Mouse (Mus musculus) kidney, adult 11 months (tissue): ENCODE data around the gene Grb10.

Source experiments
- DNase-seq: peaks from one replicate; pipeline ENCODE4 v3.0.0; 2022

Grb10 gene

DNA sequence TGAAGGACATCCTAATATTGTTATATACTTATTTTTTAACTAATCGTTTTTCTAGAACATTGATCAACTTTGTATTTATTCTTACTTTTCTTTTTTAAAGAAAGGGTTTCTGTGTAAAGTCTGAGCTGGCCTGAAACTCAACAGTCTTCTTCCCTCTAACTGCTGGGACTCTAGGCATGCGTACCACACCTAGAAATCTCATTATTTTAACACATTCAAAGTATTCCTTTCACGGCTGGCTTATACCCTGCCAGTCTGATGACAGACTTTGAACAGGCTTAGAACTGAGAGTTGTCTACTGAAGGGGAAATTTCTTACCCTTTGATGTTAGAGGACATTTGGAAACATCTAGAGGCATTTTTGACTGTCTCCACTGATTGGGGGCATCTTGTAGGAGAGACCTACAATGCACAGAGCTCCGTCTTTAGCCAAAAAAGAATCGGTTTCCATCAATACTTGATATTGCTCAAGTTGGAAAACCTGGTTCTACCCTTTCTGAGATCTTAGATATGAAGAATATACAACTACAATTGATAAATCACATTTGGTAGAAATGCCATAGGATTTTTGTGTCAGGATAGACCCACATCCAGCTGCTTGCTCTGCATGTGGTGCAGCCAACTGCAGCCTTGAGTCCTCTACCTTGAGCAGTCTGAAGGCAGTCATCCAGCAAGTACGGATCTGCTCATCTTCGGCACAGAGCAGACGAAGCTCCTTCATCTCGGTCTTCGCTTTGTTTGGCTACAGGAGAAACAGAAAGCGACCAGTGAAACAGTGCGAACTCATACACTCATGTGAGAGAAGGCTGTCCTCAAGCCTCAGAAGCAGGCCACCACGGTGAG is 95.0 kb downstream of the Grb10 start:
- no peak for DNase-seq

DNA sequence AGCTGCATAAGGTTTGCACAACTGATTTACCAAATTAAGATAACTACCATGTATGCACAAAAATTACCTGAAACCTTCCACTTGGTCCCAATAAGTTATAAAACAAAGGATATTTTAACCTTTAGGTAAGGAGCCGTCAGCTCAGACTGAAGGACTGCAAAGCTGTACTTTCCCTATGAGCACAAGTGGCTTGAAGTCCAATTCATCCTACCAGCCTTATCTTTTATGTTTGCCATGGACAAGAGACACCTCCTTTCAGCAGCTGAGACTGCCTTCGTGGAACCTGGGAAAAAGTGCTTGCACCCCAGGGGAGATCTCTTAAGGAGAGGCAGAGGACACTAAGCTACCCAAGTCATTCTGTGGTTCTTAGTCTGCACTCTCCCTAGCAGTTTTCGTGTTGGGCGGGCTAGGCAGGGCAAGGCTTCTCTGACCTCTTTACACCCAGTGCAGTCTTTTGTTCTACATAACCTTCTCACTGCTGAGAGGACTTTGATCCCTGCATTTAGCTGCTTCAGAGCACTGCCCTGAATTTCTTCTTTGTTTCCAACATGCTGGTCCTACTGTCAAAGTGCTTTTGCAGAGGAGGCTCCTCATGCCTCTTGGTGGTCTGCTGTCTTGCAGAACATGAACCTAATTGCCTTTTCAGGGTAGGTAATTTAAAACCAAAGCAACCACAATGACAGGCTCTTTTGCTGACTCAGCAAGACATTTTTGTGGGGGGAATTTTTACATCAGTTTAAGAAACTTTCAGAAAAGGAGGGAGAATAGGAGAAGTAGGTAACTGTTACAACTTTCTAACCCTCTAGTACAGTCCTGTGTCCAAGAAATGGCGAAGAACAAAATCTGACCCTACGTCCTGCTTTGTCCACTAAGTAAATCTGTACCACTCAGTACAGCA is 95.9 kb downstream of the Grb10 start:
- peak; percentile 17 for DNase-seq

- DNase-seq: no peak
These were observed 97.4 kb downstream of the Grb10 start for GRCm38 (mm10) chr11:11940833-11941681.

DNA sequence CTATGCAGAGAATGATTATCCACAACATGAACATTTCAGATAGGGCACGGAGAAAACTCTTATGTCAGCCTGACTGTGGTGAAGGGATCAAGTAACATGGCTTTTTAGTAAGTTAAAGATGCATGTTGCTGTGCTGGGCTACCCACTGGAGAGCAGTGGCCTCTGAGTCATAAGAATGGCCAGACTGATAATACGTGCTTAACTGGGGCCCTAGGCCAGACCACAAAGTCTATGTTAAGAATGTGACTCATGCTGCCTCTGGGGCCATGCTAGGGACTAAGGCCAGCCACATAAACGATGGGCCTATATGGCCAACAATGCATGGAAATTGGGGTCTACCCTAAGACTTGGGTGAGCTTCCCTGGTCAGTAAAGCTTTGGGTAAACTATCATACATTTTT is 98.9 kb downstream of the Grb10 start:
- DNase-seq: no peak

GRCm38 (mm10) chr11:11938591-11938990 is 99.9 kb downstream of the Grb10 start:
- no peak for DNase-seq

DNA sequence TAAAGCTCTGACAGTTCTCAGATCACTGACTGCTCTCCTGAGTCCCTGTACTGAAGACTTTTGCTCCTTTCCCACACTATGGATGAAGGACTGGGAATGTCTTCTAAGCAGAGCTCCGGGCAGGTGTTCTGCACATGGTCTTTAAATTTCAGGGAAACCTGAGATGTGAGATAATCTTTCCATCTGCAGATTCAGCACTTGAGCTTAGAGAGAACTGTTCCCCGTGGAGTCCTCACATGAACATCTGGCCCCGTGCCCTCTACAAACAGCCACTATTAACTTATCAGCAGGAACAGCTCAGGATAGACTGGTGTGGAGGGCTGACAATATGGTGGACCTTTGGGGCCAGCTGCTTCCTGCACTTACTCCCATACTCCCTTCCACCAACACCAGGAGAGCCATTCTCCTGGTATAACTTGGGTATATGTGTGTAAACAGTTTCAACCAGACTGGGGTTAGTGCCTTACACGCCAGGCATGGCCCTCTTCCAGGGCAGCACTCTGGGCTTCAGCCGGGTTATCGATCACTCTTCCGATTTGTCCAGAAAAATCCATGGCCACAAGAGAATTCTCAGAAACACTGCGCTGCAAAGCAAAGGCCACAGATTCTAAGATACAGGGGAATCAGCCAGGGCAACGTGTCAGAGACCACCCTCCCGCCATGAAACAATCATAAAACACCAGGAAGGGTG is 101.0 kb downstream of the Grb10 start:
- DNase-seq: no peak

DNA sequence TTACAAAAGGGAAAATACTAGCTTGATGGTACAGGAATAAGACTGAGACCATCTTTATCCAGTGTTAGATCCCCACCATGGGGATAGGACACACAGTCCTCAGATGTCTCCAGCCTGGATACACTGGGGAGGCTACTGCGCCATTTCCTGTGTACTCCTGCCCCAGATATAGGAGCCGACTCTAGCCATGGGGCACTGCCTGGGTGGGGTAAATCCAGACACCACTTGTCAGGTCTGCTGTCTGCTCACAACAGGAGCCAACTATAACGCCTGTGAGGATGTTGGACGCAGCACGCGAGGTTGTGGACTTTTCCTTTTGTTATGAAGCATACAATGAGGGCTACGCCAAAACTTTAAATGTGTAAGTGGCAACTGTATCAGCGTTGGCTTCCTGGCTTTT is 103.7 kb downstream of the Grb10 start:
- no peak for DNase-seq

- no peak for DNase-seq
These were observed 106.2 kb downstream of the Grb10 start for GRCm38 (mm10) chr11:11932102-11932789.

DNA sequence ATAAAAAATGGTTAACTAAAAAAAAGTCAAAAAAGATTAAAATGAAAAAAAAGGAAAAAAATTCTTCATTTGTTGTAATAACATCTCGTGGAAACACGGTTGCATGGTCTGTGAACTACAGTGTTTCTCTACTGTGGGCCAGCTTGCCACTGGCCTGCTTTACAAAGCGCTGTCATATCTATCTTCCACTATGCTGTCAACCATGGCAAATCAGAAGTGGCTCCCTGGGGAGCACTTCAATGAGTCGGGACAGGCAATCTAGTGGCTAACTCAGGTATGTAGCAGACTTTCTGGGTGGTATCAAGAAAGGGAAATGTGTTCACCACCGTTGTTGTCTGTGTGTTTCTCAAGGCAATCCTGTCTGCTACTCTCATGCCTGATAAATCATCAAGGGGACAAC is 106.8 kb downstream of the Grb10 start:
- DNase-seq: no peak

- no peak for DNase-seq
These were observed 108.0 kb downstream of the Grb10 start for GRCm38 (mm10) chr11:11930527-11930926.

- DNase-seq: no peak
These were observed 109.4 kb downstream of the Grb10 start for GRCm38 (mm10) chr11:11929059-11929458.

DNA sequence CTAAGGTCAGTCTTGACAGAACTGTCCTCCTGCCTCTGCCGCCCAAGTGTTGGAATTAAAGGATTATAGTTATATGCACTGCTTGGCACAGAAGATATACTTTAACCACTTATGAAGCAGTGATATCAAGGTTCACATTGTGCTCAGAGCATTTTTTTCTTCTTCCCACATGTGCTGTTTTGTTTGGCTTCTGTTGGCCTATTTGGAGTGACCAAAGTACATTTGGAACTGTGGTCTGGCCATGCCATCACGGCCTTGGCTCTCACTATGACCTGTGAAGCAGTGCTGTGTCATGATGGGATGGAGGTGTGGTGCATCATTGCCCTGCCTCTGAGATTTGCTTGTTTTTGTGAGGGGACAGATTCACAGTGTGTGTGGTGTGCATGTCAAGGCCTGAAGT is 109.9 kb downstream of the Grb10 start:
- DNase-seq: peak; percentile 72

GRCm38 (mm10) chr11:11923900-11924299 is 114.6 kb downstream of the Grb10 start:
- no peak for DNase-seq

GRCm38 (mm10) chr11:11923345-11923744 is 115.1 kb downstream of the Grb10 start:
- no peak for DNase-seq

GRCm38 (mm10) chr11:11922106-11922505 is 116.4 kb downstream of the Grb10 start:
- DNase-seq: no peak

GRCm38 (mm10) chr11:11907703-11908413 is 130.6 kb downstream of the Grb10 start:
- DNase-seq: no peak

- DNase-seq: no peak
These were observed 133.0 kb downstream of the Grb10 start for GRCm38 (mm10) chr11:11905518-11905917.

DNA sequence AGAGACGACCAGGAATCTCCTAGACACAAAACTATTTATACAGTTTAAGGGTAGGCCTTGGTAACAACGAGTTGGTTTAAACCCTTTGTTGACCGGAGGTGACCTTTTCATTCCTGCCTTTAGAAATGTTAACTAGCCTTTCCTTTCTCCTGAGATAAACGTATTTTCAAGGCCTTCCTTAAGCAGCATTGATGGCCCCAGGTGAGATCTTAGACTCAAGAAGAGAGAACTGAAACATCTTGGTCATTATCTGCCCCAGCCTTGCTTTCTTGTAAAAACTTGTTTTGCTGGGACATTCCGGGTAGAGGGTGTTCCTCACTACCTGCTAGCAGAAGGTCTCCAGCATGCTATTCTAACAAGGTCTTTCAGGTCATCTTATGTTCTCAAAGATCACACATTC is 133.5 kb downstream of the Grb10 start:
- no peak for DNase-seq

- no peak for DNase-seq
These were observed 137.0 kb downstream of the Grb10 start for GRCm38 (mm10) chr11:11901509-11901908.

DNA sequence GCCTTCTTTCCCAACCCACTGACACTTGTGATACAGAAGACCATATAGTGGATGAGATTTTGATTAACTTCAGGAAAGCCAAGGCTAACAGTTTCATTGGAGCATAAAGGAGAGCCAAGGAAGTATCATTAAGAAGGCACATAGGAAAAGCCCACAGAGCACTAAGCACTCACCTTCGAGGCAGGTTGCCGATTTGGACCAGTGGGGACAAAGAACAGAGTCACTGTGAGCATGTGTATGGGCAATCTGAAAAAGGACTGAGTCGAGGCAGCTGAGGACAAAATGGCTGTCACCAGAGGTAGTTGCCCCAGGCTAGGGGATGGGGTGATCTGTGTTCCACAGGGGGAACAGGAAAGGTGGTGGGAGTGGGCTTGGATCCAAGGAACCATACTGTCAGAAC is 140.0 kb downstream of the Grb10 start:
- DNase-seq: no peak
